Mouse (Mus musculus): ENCODE measurements at regions not wholly inside any gene's neighbourhood (a gene's known extent, or its start where the extent isn't known, plus 50 kb on each side); places are given as distances from the start of the nearest gene placed in this dataset.

GRCm38 (mm10) chr13:84748331-84748730 is 440.9 kb upstream of the Ccnh start:
- TF ChIP-seq POLR2A (IDR thresholded peaks at IDR 0.05; ENCODE audit: extremely low read depth, insufficient read depth, low read length) (no peak), CTCF (IDR thresholded peaks at IDR 0.05; ENCODE audit: extremely low read depth, insufficient read depth, low read length) (no peak)
